Mouse (Mus musculus): ENCODE data around the gene Pitpnc1.

GRCm38 (mm10) chr11:107377326-107377725 lies 93.2 kb downstream of the Pitpnc1 start:
- no peak for TF ChIP-seq POLR2A (IDR thresholded peaks at IDR 0.05; ENCODE audit: low read depth, low read length)
- no peak for TF ChIP-seq CTCF (conservative IDR thresholded peaks at IDR 0.05; ENCODE audit: insufficient read depth, insufficient read length, low read depth, low read length)
